Mouse (Mus musculus): ENCODE data around the gene Ube2u.
"Not testable (repeated sequence)": the region's sequence is repeated elsewhere in the genome, so short reads cannot be mapped to it uniquely, and the experiment has no call there.

Gene Ube2u

DNA sequence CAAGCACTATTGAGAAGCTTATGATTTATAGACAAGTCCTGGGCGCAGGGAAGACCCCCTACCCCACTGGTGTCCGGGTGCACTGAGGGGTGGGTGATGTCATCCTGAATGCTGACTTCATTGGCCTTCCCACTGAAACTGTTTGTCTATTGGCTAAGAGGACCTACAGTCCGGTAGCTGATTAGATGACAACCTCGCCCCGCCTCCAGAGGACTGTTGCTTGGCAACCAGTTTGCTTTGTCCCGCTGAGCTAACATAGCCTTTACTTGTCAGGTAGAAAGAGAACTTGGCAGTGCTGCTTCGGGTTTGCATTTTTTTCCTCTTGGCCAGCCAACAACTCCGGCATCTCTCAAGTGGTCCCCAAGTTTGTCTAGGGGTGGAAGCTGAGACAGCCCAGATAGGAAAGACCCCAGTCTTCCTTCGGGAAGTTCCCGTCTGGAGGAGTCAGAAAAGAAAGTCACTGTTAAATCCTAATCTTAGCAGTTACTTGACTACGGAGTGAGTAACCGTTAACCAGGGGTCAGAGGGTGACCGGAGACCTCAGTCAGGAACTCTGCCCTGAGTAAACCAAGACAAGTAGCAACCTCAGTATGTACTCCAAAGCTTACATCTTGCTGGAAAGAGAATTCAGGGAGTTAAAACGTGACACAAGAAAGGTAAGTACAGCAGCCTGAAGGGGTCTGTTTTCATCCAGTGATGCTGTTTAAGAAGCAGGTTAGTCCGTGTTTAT, at the start of gene Ube2u:
Gene Ube2u (plus strand): TSS at position 258 of the 730 bp plus-strand sequence.
- CTCF ChIA-PET = no interaction called here

DNA sequence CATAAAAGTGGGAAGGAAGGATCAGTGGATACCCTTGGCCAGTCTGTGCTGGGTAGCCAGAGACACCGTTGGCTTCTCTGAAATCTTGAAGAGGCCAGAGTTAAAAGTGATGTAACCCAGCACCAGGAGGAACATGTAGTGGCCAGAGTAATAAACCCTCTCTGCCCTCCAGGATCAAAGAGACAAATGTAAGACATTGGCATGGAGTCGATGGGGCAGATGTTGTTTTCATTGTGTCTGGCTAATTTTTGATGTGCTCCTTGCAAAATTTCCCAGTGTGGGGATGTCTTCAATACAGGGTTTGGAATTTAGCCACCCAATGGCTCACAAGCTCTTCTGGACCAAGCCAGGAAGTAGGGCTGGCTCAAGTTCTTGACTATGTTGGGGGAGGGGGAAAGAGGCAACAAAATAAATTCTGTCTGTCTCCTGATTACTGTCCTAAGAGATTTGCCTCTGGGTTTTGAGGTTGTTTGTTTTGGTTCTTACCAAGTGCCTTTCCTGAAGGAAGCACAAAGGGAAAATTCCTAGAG, 49.2 kb upstream of the Ube2u start:
- CTCF ChIA-PET = no interaction called here

DNA sequence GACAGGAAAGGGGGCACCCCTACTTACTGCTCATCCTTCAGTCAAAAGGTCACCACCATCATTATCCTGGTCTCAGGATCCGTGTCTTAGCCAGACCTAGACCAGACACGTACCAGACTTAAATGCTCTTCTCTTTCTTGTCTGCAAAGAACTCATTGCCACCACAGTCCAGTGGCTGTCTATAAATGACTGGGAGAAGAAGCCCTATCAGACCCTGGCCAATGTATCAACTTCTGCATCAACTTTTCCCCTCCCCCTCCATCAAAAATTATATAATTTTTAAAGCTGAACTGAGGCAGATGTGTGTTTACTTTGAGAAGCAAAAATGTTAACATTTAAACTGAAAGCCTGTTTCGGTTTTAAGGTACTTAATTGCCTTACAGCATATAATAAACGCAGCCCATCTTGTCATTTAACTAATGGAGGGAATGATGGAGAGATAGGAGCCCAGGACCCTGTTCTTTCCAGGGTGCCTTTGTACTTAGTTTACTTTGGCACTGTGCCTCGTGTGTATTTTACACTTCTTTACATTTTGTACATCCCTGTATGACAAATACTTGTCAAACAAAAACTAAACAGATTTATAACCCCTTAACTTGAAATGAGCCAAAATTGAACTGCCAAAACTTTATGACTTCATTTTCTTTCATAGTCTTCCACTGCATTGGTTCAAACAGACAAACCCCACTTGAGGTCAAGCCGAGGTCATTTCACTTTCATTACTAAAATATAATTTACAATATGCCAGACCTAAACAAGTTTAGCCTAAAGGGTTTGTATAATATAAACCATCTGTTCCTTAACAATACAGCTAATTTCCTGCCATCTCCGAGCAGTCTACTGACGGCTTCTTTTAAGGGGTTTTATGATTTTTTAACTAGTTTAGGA, 43.1 kb upstream of the Ube2u start:
- CTCF ChIA-PET = no interaction called here

DNA sequence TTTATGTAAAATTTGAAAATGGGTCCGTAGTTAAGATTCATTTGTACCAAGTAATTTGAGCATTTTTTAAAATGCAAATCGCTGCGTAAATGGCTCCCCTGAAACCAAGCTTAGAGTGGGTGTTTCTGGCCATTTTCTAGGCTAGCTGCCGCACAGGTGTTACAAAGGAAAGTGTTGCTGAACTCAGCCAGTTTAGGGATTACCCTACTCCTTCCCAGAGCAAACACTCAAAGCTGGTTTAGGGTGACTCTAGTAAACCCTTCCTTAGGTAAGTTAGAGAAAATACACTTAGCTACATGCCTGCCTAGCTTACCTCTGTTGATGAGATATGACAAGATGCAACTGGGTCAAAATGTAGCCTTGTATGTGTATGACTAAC, 42.5 kb upstream of the Ube2u start:
- CTCF ChIA-PET = no interaction called here

DNA sequence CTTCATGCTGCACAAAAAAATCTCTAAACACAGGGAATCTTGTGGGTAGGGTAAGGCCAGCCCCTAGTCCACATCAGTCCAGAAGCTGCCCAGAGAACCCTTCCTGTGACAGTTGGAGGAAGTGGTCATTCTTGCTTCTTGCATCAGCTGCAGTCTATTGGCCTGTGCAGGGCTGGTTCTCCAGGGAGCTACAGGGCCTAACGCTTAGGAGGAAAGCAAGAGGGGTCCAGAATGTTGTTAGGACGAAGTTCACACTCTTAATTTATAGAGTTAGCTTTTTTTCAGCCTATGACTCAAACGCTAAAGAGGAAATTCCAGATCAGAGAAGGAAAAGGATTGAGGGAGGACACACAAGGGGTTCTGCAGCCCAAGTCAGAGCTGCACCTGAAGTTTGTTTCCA, 31.8 kb upstream of the Ube2u start:
- CTCF ChIA-PET = no interaction called here

DNA sequence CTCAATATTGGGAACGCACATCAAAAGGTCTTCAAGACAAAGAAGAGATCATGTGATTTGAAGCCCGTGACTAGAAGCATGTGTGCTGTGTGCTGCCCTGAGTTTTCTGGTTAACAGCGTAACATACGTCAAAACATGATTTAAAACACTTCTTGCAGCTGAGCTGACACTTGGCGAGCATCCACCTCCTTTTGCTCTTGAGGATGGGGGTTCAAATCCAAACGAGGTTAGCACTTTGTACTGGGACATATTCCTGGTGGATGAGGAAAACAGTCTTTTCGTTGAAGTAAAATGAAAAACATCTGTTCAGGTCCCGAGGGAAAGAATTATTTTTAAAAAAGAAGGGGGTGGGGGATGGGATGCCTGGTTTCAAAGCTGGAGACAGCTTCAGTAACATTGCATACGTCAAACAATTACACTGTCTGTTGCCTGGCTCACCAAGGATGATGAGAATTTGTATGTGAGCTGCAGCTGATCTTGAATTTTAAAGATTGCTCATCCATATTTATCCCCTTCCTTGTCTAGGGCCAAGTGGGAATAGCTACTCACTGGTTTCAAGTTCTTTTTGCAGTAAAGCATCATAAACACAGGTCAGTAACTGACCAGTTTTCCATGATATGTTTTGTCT, 16.0 kb upstream of the Ube2u start:
- CTCF ChIA-PET = no interaction called here

DNA sequence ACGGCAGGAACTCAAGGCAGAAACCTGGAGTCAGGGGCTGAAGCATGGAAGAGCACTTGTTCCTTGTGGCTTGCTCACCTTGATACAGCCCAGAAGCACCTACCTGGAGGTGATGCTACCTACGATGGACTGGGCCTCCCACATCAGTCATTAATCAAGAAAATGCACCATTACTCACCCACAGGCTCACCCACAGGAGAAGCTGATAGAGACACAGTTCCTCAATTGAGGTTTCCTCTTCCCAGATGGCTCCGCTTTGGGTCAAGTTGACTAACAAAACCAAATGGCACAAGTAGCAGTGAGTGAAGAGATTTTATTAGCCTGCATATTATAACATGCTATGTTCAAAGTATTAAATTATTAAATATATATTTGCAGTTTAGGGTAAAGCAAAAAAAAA, 9.8 kb downstream of the Ube2u start:
- CTCF ChIA-PET = no interaction called here

DNA sequence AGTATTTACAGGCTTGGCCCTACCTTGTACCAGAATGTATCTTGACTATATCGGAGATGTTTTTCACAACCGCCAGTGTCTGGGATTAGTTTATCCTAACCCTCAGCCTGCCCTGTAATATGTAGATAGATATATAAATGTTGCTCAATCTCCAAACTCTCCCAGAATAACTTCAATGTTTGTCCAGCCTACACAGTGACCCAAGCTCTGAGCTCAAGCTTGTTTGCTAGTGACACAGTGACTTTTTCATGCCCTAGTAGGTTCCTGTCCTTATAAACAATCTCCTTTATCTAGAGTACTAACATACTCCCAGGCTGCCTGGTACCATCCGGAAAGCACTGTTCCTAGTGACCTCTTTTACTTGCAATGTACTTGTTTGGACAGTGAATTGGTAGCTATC, 16.5 kb downstream of the Ube2u start:
- CTCF ChIA-PET = no interaction called here

DNA sequence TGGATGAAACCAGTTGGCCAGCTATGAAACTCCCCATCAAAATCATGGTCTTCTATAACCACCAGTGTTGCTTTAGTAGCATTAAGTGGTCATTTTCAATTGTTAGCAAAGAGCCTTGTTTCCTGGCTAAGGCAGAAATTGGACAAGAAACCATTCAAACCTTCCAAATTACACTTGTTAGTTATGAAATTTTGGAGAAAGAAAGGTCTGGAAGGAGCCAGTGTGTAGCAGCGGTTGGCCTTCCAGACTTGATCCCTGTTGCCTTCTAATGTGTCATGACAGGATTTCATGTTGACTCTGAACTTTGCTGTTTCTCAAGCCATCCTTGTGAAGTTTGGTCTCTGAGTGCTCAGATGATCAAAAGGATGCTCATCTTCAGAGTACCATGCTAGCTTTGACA, 17.9 kb downstream of the Ube2u start:
- CTCF ChIA-PET = no interaction called here

DNA sequence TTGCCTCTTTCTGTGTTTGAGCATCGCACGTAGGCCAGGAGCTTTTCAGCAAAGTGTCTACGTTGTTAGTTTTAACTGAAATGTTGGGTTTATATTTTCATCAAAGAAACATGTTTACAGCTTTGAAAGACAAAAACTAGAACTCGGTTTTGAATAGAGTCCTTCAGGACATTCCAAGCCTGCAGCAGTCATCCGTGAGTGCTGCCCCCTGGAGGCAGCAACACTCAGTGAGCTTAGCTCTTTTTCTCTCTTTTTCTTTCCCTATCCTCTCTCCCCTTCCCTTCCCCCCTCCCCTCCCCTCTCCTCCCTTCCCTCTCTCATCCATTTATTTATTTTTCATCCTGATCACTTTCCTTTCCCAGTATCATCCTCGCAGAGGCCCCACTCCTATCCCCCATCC, 19.5 kb downstream of the Ube2u start:
- CTCF ChIA-PET = no interaction called here

DNA sequence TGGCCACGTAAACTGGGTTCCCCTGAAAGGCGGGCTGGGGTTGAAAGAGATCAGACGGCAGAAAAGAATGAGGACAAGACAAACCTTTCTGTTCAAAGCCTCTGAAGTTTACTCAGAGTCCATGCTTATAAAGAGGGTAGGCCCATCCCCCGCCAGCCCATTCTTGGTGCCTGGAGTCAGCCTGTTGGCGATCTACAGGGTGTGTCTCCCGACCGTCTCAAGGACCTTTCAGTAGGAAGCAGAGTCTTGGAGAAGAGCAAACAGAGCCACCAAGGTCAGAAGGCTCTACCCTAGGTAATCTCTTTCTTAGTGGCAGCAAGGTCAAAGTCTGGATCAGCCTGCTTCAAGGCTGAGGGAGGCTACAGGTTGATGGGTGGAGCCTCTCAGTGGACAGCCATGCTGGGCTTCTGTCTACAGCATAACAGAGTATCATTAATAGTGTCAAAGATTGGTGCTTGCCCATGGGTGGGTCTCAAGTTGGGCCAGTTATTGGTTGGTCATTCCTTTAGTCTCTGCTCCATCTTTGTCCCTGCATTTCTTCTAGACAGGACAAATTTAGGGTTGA, 20.5 kb downstream of the Ube2u start:
- CTCF ChIA-PET = not testable (repeated sequence)

DNA sequence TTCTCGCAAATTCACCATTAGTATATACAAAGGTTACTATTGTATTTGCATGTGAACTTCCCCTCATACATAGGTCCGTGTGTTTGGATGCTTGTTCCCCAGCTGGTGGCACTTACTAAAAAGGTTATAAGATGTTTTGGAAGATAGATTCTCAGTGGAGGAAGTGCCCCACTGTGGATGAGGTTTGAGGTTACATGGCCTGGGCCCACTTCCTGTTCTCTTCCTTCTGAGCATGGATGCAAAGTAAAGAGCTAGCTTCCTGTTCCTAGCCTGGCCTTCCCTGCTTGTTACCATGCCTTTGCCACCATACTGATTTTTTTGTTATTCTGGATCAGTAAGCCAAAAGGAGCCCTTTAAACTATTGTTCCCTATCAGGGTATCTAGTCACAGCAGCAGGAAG, 24.7 kb downstream of the Ube2u start:
- CTCF ChIA-PET = no interaction called here

DNA sequence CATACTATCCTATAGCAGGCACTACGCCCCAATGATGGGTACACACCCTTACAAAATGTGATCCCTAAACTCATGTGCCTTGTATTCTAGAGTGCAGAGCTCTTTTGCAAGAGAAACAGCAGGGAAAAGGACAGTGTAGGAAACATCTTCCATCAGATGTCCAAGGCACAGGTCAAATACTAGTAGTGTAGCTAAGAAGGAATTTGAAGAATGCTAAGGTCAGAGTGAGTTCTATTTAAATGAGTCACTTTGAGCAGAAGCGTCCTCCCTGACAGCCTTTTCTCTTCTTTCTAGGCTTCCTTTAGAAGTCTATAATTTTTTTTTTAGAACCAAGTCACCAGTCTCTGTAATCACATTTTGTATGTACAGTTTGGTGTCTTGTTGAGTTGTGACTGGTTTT, 39.0 kb downstream of the Ube2u start:
- CTCF ChIA-PET = no interaction called here

DNA sequence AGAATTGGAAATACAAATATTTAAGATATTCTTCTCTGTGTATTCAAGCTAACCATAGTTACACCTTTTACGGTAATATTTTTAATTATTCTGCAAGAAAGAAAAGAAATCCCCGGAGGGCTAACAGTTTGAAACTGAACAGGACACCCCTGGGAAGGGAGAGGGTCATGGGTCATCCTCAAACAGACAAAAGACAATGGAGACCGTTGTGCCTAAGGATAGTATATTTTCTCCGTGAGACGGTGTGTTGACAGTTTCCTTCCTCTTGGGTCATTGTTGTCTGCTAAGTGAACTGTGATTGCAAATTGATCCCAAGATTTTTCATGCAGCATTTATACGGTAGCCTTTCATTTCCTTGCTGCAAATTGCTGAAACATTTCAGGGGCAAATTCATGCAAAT, 43.9 kb downstream of the Ube2u start:
- CTCF ChIA-PET = no interaction called here

DNA sequence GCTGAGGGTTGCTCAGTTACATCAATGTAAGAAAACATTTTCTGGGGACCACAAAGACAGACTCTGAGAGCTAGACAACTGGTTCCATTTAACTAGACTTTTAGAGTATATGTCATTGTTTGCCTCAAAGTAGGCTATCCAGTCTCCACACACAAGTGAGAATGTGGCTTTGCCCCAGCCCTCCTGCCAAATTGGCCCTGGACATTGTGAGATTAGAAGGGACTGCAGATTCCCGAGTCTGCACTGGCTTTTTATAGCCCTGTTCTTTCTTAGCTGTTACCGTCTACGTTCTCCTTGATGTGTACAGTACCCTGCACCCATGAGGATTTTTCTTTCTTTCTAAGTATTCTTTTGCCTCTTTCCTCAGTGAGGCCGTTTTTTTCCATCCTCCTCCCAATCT, 46.1 kb downstream of the Ube2u start:
- CTCF ChIA-PET = no interaction called here

DNA sequence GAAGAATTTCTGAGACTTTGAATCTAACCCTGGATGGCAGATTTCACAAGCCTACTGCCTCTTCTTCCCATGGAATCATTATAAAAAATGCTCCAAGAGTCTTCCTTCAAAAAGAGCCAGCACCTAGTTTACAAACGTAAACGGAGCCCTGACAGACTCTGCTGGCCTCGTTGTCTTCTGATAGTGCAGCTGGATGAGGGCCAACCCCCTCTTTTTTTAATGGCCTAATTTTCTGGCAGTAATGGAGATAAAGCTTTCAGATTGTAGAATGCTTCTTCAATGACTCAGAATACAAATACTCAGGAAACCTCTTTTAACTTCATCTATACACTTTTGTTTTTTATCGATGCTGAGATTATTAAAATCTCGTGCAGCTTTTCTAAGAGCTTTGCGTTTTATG, 47.6 kb downstream of the Ube2u start:
- CTCF ChIA-PET = no interaction called here

DNA sequence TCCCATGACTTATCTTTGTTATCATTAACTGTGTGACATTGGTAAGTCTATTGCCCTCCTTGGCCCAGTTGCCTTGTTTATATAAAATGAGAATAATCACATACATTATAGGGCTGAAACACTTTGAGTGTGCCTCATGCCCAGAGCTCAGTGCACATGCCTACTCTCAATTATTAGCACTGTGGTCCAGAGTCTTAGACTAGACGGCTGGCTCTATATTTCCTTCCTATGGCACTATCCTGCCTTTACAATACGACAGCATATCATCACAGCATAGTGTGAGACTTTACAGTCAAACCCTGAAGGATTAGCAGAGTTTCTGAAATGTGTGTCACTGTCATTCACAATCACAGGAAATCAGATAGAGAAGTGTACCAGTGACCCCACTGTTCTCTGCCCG, 48.4 kb downstream of the Ube2u start:
- CTCF ChIA-PET = no interaction called here

DNA sequence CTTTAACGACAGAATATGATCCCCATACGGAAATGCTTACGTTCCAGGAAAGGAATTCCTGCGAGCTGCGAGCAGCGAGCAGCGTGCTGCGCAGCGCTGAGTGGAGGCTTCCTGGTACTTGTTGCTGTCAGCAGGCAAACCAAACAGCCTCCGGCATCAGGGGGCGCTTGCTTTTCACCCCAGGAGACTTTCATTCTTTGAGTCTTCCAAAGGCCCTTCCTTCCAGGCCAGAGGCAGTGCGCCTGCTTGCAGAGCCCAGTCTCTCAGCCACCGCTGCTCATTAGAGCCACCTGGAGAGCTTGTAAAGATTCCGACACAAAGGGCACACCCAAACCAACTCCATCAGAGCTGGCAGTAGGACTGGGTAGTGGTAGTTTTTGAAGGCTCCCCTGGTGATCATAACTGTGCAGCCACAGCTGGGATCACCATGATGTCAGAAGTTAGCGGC, 48.9 kb downstream of the Ube2u start:
- CTCF ChIA-PET = no interaction called here

DNA sequence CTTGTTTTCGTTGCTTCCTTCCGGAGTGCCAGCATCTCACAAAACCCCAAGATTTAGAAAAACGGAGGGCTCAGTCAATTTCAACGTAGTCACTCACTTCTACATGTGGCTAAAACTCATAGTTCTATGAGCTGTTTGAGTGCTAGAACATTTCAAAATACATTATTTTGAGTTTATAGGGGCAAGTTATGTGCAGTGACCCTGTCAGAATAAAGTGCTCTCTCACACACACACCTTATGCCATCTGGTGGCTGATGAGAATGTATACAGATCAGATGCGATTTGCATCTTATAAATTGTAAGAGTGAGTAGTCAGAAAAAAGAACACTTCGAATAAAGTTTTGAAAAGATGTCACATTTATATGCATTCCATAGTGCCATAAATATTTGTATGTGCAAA, 55.0 kb downstream of the Ube2u start:
- CTCF ChIA-PET = no interaction called here

DNA sequence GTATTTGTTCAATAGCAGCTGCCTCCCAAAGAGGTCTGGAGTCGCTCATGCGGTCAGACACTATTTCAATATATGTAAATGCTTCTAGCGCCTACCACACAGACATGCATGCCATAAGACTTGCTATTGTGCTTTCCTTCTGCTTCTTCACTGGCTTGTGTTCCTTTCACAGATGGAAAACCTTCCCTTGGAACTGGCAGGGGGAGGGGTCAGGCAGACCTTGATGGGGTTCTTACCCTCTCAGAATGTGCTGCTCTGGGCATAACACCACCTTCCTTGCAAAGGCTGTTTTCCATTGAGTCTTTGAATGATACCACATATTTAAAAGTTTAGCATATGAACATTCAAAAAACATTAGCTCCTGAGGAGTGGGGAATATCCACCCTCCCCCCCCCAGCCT, 56.3 kb downstream of the Ube2u start:
- CTCF ChIA-PET = no interaction called here

DNA sequence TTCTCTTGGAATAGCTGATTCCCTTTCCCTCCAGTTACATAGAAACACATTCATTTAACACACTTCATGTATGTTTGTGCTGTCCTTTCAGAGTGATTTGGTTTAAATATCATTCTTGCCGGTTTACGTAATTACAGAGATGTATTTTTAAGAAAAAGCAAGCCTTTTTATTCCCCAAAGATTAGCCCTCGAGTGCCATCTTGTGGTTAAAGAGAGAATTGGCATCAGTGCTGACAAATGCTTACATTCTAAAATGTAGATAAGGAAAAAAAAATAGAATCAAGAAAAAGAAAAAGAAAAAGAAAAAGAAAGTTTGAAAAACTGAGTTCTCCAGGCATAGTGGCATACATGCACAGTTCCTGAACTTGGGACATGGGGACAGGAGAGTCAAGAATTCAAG, 59.2 kb downstream of the Ube2u start:
- CTCF ChIA-PET = no interaction called here

DNA sequence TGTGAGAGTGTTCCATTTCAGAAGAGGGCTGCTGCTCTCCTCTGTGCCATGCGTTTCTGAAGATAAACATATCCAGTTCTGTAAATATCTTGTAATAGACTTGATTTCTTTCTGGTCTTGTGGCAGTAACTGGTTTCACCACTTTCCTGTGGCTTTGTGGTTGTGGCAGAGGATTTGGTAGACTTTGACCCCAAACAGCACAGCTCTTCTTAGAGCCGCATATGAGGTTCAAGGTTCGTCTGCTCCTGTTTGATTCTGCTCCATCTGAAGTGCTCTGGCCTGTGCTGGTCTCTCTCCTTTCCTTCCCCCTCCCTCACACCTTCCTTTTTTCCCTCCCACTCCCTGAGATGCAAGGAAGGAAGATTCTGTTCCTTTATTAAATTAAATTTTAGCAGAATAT, 60.8 kb downstream of the Ube2u start:
- CTCF ChIA-PET = no interaction called here

DNA sequence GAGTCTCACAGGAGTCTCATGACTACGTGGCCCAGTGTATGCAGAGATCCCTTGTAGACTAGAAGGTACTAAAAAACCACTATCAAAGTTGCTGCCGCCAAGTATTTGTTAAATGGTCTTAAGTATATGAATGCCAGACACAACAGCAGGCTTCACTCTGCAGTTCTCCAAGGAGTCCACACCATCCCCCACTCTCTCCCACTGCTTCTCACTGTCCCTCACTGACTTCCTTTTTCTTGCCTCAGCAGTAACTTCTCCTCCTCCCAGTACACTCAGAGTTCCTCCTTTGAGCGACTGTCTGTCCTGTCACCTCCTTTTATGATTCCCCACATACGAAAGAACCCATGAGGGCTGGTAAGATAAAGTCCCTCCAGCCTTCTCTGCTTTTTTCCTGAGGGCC, 69.3 kb downstream of the Ube2u start:
- CTCF ChIA-PET = no interaction called here

All from spleen, embryonic (tissue).